Mouse (Mus musculus): ENCODE measurements around the gene Nudt22.

The Nudt22 gene

GRCm38 (mm10) chr19:6977759-6978638 is 17.9 kb downstream of the Nudt22 start:
- no peak for DNase-seq (ENCODE audit: low spot score in 2 of 2)

DNA sequence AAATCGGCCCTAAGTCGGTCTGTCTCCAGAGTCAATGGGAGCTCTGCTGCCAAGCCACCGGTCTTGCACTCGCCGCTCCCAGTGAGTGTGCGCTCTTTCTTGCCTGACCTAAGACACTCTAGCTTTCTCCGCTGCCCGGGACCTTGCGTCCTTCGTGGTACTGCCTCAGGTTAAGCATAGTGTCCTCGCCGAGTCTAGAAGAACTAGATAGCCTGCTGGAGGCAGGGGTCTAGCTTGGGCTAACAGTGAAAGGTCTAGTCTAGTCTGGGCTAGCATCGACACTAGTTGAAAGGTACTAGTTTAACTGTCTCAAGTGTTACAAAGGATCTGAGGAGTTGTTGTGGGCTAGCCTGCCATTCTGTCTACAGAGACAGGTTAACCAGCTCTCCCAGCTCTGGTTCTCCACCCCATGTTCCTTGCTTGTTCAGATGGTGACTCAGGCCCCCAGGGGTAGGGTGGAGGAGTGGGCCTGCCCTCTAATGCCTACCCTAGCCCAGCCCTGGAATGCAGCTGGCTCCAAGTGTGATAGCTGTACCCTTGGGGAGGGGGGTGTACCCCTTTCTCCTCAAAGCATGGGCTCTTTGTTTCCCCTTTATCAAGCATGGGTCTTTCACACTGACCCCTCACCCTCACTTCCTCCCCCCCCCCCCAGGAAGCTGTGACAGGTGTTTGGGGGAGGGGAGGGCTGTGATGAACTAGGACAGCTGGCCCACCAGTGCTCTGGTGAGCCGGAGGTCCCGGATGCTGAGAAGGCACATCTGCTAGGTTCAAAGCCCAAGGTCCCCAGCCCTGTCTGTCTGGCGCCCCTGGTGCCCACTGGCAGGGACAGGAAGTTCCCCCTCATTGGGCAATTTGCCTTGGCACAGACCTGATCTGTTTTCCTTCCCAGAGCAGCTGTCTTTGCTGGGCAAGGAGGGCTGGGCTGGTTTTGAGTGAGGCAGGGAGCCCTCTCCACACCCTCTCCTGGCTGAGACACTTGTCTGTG is 20.1 kb downstream of the Nudt22 start, which contains the start of gene Plcb3:
Plcb3 (minus strand) TSS at position 934 of the 985 bp plus-strand sequence.
- DNase-seq (ENCODE audit: low spot score in 2 of 2): peak; percentile 60 to 79

- DNase-seq (ENCODE audit: low spot score in 2 of 2): peak; percentile 78 to 83
These were observed 21.4 kb downstream of the Nudt22 start, which contains the start of gene Ppp1r14b for GRCm38 (mm10) chr19:6974211-6975205. Gene Ppp1r14b, plus strand, starts transcription at chr19:6974968.

GRCm38 (mm10) chr19:6973581-6974190 is 22.2 kb downstream of the Nudt22 start:
- no peak for DNase-seq (ENCODE audit: low spot score in 2 of 2)

DNA sequence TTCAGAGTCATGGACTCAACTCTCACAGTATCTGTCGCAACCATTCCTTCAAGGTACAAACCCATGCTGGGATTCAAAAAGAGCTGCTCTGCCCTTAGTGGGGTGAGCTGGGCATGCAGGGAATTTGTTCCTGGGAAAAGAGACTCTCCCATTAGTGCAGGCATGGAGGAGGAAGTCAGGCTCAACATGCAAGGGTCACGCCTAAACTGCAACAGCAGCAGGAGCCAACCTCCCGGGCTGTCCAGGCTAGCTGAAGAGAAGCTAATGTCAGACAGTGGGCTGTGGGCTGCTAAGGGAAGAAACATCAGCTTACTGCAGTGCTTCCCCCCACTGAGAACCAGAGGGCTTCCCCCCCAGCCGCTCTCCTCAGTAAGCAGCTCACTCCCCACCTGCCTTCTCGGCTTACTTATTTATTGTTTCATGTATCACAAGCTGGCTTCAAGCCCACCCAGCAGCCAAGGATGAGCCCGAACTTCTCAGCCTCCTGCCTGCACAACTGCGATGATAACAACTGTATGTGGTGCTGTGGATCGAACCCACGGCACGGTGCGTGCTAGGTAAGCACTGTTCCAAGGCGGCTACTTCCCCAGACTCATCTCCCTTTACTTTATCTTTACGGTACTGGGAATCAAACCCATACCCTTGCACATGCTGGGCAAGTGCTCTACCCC is 23.5 kb downstream of the Nudt22 start:
- no peak for DNase-seq (ENCODE audit: low spot score in 2 of 2)

GRCm38 (mm10) chr19:6971644-6972043 is 24.3 kb downstream of the Nudt22 start:
- DNase-seq (ENCODE audit: low spot score in 2 of 2): no peak

DNA sequence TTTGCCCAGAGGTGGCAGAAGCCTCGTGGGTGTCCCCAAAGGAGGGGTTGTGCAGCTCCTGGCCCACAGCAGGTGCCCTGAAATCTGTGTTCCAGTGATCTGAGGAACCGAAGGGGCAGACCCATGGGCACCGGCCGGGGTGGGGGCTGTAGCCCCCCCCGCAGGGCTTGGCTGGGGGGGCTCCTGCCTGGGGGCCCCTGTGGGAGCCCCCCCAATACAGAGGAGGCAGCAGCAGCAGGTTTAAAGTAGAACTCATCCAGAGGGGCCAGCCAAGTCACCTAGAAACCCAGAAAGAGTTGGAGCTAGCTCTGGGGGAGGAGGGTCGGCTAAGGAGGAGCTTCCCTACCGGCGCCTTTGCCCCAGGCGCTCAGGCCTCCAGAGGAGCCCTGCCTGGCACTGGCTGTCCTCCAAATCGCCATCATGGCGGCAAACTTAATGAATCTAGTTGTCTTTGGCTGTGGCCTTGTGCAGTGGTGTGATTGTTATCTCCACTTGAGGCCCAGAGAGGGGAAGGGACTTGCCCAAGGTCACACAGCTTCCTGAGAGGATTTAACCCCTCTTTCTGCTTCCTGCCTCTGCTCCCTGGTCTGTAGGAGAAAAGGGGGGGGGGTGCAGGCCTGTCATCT is 25.3 kb downstream of the Nudt22 start:
- no peak for DNase-seq (ENCODE audit: low spot score in 2 of 2)

DNA sequence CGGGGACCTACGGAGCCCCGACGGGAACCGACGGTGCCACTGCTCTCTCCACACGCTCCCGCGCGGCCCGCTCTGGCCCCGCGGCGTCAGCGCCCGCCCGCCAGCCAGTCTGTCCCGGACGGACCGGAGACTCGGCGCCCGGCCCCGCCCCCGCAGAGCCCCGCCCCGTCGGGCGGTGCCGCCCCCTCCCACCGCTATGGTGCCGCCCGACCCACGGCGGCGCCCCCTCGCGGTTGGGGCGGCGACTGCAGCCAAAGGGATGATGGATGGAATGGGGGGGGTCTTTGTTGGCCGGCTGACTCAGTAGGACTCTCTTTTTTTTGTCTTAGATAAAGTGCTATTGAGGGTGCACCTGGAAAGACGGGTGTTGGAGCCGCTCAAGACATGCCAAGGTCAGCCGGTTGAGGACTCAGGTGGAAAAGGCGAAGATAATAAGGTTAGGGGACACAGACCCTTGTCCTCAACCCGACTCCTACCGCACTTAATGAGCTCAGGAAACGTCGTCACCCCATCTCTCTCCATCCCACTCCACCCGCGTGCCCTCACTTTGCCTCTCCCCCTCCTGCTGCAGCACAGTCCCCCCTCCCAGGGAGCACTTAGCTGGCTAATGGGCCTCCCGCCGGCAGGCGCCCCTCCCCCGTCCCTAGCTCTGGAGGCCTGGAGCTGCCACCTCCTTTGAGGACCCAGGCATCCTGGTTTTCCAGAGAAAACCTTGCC is 26.1 kb downstream of the Nudt22 start:
- DNase-seq (ENCODE audit: low spot score in 2 of 2): peak; percentile 64 to 75

GRCm38 (mm10) chr19:6969291-6969664 is 26.6 kb downstream of the Nudt22 start:
- peak in 1 of 2 experiments; percentile 29 for DNase-seq (ENCODE audit: low spot score in 2 of 2)

DNA sequence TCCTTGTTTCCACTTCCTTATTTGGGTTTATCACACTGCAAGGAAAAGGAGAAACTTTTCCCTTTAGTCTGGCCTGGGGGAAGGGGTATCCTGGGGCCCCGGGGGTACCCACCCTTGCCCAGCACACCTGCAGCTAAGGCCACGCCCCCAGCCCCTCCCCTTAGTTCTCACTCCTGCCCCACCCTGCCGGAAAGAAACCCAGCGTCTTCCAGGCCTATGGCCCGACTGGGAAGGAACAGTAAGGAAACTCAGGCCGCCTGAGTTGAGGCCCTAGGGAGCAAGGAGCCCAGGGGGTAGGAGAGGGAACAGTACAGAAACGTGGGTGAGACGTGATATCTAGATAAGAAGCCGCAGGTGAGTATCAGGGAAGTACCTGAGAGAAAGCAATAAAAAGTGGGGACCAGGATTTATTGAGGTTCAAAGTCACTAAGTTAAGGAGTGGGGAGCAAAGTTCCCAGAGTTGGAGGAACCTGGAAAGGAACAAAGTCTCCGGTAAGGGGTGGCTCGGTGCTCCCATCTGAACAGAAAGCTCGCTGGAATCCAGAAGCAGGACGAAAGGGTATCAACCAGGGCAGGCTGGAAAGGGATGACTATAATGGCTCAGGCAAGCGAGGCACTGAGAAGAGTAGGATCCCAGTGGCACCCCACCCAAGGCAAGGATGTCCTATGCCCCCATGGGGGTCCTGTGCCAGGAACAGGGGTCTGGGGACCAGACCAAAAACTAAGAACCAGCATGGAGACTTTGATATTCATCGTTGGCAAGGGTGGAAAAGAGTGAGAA is 27.2 kb downstream of the Nudt22 start:
- DNase-seq (ENCODE audit: low spot score in 2 of 2): peak in 1 of 2 experiments; percentile 67

- DNase-seq (ENCODE audit: low spot score in 2 of 2): no peak
These were observed 39.5 kb downstream of the Nudt22 start for GRCm38 (mm10) chr19:6956461-6956860.

DNA sequence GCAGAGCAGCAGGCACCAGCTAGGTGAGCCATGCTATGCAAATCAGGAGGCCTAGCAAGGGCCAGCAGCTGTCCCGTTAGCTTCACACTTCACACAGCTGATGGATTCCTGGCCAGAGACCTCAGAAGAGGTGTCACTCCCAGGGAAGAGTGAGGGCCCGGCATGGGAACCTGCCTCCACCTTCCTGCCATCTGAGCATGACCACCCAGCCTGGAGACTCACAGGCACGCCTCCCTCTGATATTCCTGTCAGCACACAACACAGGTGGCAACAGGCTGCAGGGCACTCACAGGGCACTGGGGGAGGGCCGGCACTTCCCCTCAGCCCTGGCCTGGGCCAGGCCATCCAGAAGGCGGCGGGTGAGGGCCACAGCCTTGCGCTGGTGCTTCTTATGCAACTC is 40.5 kb downstream of the Nudt22 start:
- DNase-seq (ENCODE audit: low spot score in 2 of 2): no peak

DNA sequence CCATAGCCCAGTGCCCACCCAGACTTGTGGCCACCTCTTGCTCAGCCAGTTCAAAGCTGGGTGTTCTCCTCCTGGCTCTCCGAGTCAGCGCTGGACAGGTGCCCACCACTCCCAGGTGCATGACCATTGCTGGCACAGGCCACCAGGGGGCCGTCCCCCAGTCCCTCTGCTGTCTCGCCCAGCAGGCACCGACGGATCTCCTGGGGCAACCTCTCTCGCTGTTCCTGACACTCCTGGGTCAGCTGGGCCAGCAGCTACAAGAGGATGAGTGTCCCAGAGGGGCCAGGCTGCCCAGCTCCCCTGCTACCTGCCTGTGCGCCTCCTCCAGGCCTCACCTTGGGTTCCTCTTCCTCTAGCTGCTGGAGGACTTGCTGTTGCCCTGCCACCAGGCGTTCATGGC is 41.9 kb downstream of the Nudt22 start:
- peak in 1 of 2 experiments; percentile 57 for DNase-seq (ENCODE audit: low spot score in 2 of 2)

GRCm38 (mm10) chr19:6952712-6953037 is 43.2 kb downstream of the Nudt22 start:
- peak; percentile 61 to 76 for DNase-seq (ENCODE audit: low spot score in 2 of 2)

- peak; percentile 75 to 87 for DNase-seq (ENCODE audit: low spot score in 2 of 2)
These were observed 43.8 kb downstream of the Nudt22 start for GRCm38 (mm10) chr19:6951994-6952711.

DNA sequence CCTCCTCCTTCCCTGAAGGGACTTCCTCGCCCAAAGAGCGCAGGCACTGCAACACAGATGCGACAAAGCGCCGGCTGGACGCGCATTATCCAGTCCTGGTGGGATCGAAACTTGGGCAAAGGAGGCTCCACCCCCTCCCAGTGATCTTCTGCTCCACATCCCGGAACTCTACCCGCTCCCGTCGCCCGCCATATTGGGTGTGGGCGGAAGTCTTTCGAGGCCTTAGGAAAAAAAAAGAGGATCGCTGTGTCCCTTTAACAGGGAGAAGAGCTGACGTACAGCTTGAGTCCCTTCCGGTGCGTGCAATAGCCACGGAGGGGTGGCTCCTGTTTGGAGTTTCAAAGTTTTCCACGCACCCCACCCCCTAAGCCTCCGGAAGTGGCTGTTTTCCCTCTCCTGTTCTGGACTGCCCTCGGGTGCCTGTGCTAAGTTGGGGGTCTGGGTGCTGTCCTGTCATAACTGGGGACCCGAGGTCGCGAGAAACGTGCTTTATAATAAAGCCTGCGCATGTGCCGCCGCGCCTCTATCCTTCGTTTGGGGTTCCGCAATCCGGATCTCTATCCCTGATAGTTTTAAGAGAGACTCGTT is 44.4 kb downstream of the Nudt22 start:
- DNase-seq (ENCODE audit: low spot score in 2 of 2): peak; percentile 93 to 97

GRCm38 (mm10) chr19:6950613-6951153 is 45.2 kb downstream of the Nudt22 start:
- DNase-seq (ENCODE audit: low spot score in 2 of 2): peak in 1 of 2 experiments; percentile 48
